Mouse (Mus musculus) testis, adult 2 months (tissue): ENCODE data around the gene Rps6ka5. TPM values are rescaled to one million over a fixed set of nuclear protein-coding genes. Genes with fewer than 3 reads are reported as not detected.

Experiments
- H3K27ac ChIP-seq: fragments of 200-500 bp; 2 replicates; pipeline ENCODE4 v1.5.1; 2012; ENCODE audit warnings: low read depth, low read length; ENCODE audit not compliant: control insufficient read depth, insufficient read depth
- H3K27me3 ChIP-seq: fragments of 200-500 bp; 2 replicates; pipeline ENCODE4 v1.6.1; 2012; ENCODE audit warnings: mild to moderate bottlenecking, low read length, moderate library complexity; ENCODE audit not compliant: control insufficient read depth, insufficient read depth
- H3K36me3 ChIP-seq: fragments of 200-500 bp; 2 replicates; pipeline ENCODE4 v1.6.1; 2012; ENCODE audit warnings: mild to moderate bottlenecking, low read length; ENCODE audit not compliant: control insufficient read depth, insufficient read depth
- H3K4me1 ChIP-seq: fragments of 200-500 bp; 2 replicates; pipeline ENCODE4 v1.6.1; 2012; ENCODE audit warnings: low read length; ENCODE audit not compliant: control insufficient read depth, insufficient read depth
- H3K4me3 ChIP-seq: fragments of 200-500 bp; 2 replicates; pipeline ENCODE4 v1.5.1; 2012; ENCODE audit warnings: low read depth, mild to moderate bottlenecking, low read length, moderate library complexity, mixed read lengths; ENCODE audit not compliant: control insufficient read depth
- CTCF ChIP-seq: fragments of 200-500 bp; IDR thresholded peaks from 2 replicates; pipeline ENCODE4 v1.5.1; 2012; ENCODE audit warnings: low read depth, mild to moderate bottlenecking, inconsistent platforms, low read length, moderate library complexity; ENCODE audit not compliant: control insufficient read depth, insufficient read depth, insufficient replicate concordance
- POLR2A ChIP-seq: fragments of 200-500 bp; IDR thresholded peaks from 2 replicates; pipeline ENCODE4 v1.6.1; 2012; ENCODE audit warnings: low read depth, mild to moderate bottlenecking, inconsistent platforms, low read length, moderate library complexity; ENCODE audit not compliant: control insufficient read depth
- polyA plus RNA-seq: library from polyadenylated mRNA; depleted of rRNA; stranded (reverse); fragments of >200 nt; gene quantifications from 2 replicates; pipeline ENCODE4 v1.2.3, GENCODE M21; 2012

Gene Rps6ka5
- polyA plus RNA-seq, 1 experiment = 4.1 TPM

GRCm38 (mm10) chr12:100512641-100513040 is 214.1 kb downstream of the Rps6ka5 start:
- Histone ChIP-seq H3K4me1 (peaks cover 12% of the 10 kb centered on the region), H3K36me3 (no peaks in the 10 kb centered on the region), H3K27ac (no peak overlapping the region), H3K4me3 (no peak overlapping the region), H3K27me3 (no peaks in the 10 kb centered on the region)
- TF ChIP-seq POLR2A (no peak), CTCF (no peak)

- no peak overlapping the region for H3K27ac ChIP-seq
- peaks cover 10% of the 10 kb centered on the region for H3K4me1 ChIP-seq
- no peaks in the 10 kb centered on the region for H3K36me3 ChIP-seq
- no peak overlapping the region for H3K4me3 ChIP-seq
- no peaks in the 10 kb centered on the region for H3K27me3 ChIP-seq
- TF ChIP-seq POLR2A (no peak), CTCF (no peak)
Measured at GRCm38 (mm10) chr12:100509615-100510282, 217.0 kb downstream of the Rps6ka5 start.

- Histone ChIP-seq H3K27ac (no peak overlapping the region), H3K4me3 (no peak overlapping the region), H3K4me1 (peaks cover 10% of the 10 kb centered on the region), H3K36me3 (no peaks in the 10 kb centered on the region), H3K27me3 (no peaks in the 10 kb centered on the region)
- TF ChIP-seq POLR2A = no peak
- no peak for TF ChIP-seq CTCF
Measured at GRCm38 (mm10) chr12:100508668-100509067, 218.1 kb downstream of the Rps6ka5 start.

- no peak overlapping the region for H3K4me3 ChIP-seq
- no peak overlapping the region for H3K27ac ChIP-seq
- H3K27me3 ChIP-seq = no peaks in the 10 kb centered on the region
- TF ChIP-seq POLR2A = no peak
- no peak for TF ChIP-seq CTCF
- H3K4me1 ChIP-seq = no peaks in the 10 kb centered on the region
- H3K36me3 ChIP-seq = no peaks in the 10 kb centered on the region
Measured at GRCm38 (mm10) chr12:100505484-100505883, 221.3 kb downstream of the Rps6ka5 start.

- Histone ChIP-seq H3K27ac (no peak overlapping the region), H3K4me3 (no peak overlapping the region), H3K36me3 (no peaks in the 10 kb centered on the region), H3K4me1 (no peaks in the 10 kb centered on the region), H3K27me3 (no peaks in the 10 kb centered on the region)
- TF ChIP-seq CTCF (no peak), POLR2A (no peak)
Measured at GRCm38 (mm10) chr12:100504585-100504984, 222.2 kb downstream of the Rps6ka5 start.

GRCm38 (mm10) chr12:100503659-100504058 is 223.1 kb downstream of the Rps6ka5 start:
- Histone ChIP-seq H3K27me3 (no peaks in the 10 kb centered on the region), H3K27ac (no peak overlapping the region), H3K36me3 (no peaks in the 10 kb centered on the region), H3K4me3 (no peak overlapping the region), H3K4me1 (no peaks in the 10 kb centered on the region)
- TF ChIP-seq POLR2A = no peak
- no peak for TF ChIP-seq CTCF

- no peak overlapping the region for H3K4me3 ChIP-seq
- no peaks in the 10 kb centered on the region for H3K36me3 ChIP-seq
- no peaks in the 10 kb centered on the region for H3K27me3 ChIP-seq
- TF ChIP-seq POLR2A (no peak), CTCF (no peak)
- no peaks in the 10 kb centered on the region for H3K4me1 ChIP-seq
- no peak overlapping the region for H3K27ac ChIP-seq
Measured at GRCm38 (mm10) chr12:100502544-100502943, 224.2 kb downstream of the Rps6ka5 start.
